Mouse (Mus musculus) E14TG2a.4 (cell line): ENCODE results near the gene Pgm2.

Experiments
- CTCF ChIP-seq: conservative IDR thresholded peaks from 2 replicates; pipeline ENCODE4 v1.5.1; 2014; ENCODE audit warnings: low read length
- NANOG ChIP-seq: IDR thresholded peaks from 2 replicates; pipeline ENCODE4 v1.6.1; 2014; ENCODE audit warnings: borderline replicate concordance, low read length, mixed read lengths
- POU5F1 ChIP-seq: IDR thresholded peaks from 2 replicates; pipeline ENCODE4 v1.6.1; 2014; ENCODE audit warnings: low read length, borderline replicate concordance

GRCm38 (mm10) chr5:64149184-64150127, 56.7 kb downstream of the Pgm2 start:
- TF ChIP-seq CTCF (no peak), NANOG (no peak), POU5F1 (no peak)
